Mouse (Mus musculus) Muller cell, postnatal 12 days (primary cell): ENCODE data around the gene Acsl1.
A peak's percentile ranks its signal among the peaks of the same experiment; 100 is the strongest.

Experiments
- DNase-seq: peaks from one replicate; pipeline ENCODE4 v3.0.0-alpha.2; 2015; ENCODE audit errors: inconsistent ontology term

Acsl1 gene

GRCm38 (mm10) chr8:46475404-46475803 lies 4.6 kb downstream of the Acsl1 start:
- DNase-seq = no peak

- no peak for DNase-seq
Observed at GRCm38 (mm10) chr8:46475942-46476341, 5.1 kb downstream of the Acsl1 start.

GRCm38 (mm10) chr8:46477747-46478458 lies 7.1 kb downstream of the Acsl1 start:
- no peak for DNase-seq

GRCm38 (mm10) chr8:46478783-46479182 lies 7.9 kb downstream of the Acsl1 start:
- DNase-seq = no peak

GRCm38 (mm10) chr8:46479794-46480532 lies 9.1 kb downstream of the Acsl1 start:
- DNase-seq = no peak

- DNase-seq = no peak
Observed at GRCm38 (mm10) chr8:46480533-46480900, 9.7 kb downstream of the Acsl1 start.

- DNase-seq = no peak
Observed at GRCm38 (mm10) chr8:46482771-46483170, 11.9 kb downstream of the Acsl1 start.

- no peak for DNase-seq
Observed at GRCm38 (mm10) chr8:46483247-46483646, 12.4 kb downstream of the Acsl1 start.

GRCm38 (mm10) chr8:46484077-46484476 lies 13.2 kb downstream of the Acsl1 start:
- DNase-seq = no peak

- no peak for DNase-seq
Observed at GRCm38 (mm10) chr8:46484931-46485463, 14.2 kb downstream of the Acsl1 start.

- DNase-seq = peak; percentile 93
Observed at GRCm38 (mm10) chr8:46488085-46488561, 17.3 kb downstream of the Acsl1 start.

- no peak for DNase-seq
Observed at GRCm38 (mm10) chr8:46489196-46489595, 18.4 kb downstream of the Acsl1 start.

GRCm38 (mm10) chr8:46490250-46490649 lies 19.4 kb downstream of the Acsl1 start:
- DNase-seq = no peak

- DNase-seq = no peak
Observed at GRCm38 (mm10) chr8:46490821-46491220, 20.0 kb downstream of the Acsl1 start.

- DNase-seq = no peak
Observed at GRCm38 (mm10) chr8:46493495-46494170, 22.8 kb downstream of the Acsl1 start.

- DNase-seq = no peak
Observed at GRCm38 (mm10) chr8:46496852-46497251, 26.0 kb downstream of the Acsl1 start.

- DNase-seq = no peak
Observed at GRCm38 (mm10) chr8:46497314-46498011, 26.6 kb downstream of the Acsl1 start.

- DNase-seq = peak; percentile 34
Observed at GRCm38 (mm10) chr8:46499376-46500061, 28.7 kb downstream of the Acsl1 start.

GRCm38 (mm10) chr8:46502333-46503071 lies 31.7 kb downstream of the Acsl1 start:
- no peak for DNase-seq

GRCm38 (mm10) chr8:46503072-46503695 lies 32.3 kb downstream of the Acsl1 start:
- DNase-seq = no peak
